Mouse (Mus musculus): ENCODE results near the gene Tmprss3. TPM values are rescaled to one million over a fixed set of nuclear protein-coding genes. Genes with fewer than 3 reads are reported as not detected.

Tmprss3 gene
- polyA plus RNA-seq, 1 experiment from 2014 or later, result not detected

GRCm38 (mm10) chr17:31226931-31227330 lies 28.2 kb upstream of the Tmprss3 start:
- ATAC-seq (replicated peaks; ENCODE audit: extremely low read depth, insufficient read depth, low FRiP score), result no peak
- no peaks in the 10 kb centered on the region for H3K27me3 ChIP-seq (ENCODE audit: control insufficient read depth, insufficient read depth, low read length)
- no peaks in the 10 kb centered on the region for H3K36me3 ChIP-seq (ENCODE audit: control insufficient read depth, insufficient read depth)
- no peak overlapping the region for H3K27ac ChIP-seq (ENCODE audit: low read length)
- no peaks in the 10 kb centered on the region for H3K4me1 ChIP-seq (ENCODE audit: control insufficient read depth, insufficient read depth, low read length)
- no peak overlapping the region for H3K4me2 ChIP-seq (ENCODE audit: low read depth, low read length)
- no peak overlapping the region for H3K4me3 ChIP-seq (ENCODE audit: low read length)
- no peaks in the 10 kb centered on the region for H3K9me3 ChIP-seq (replicated peaks; ENCODE audit: control insufficient read depth, low read length)
- 71% methylated on average over 7 of the region's 7 CpGs for WGBS
- H3K9ac ChIP-seq (ENCODE audit: low read length), result no peak overlapping the region

GRCm38 (mm10) chr17:31226368-31226767 lies 27.6 kb upstream of the Tmprss3 start:
- Histone ChIP-seq H3K9me3 (replicated peaks; ENCODE audit: control insufficient read depth, low read length) (no peaks in the 10 kb centered on the region), H3K27me3 (ENCODE audit: control insufficient read depth, insufficient read depth, low read length) (no peaks in the 10 kb centered on the region), H3K36me3 (ENCODE audit: control insufficient read depth, insufficient read depth) (no peaks in the 10 kb centered on the region), H3K9ac (ENCODE audit: low read length) (no peak overlapping the region), H3K27ac (ENCODE audit: low read length) (no peak overlapping the region), H3K4me1 (ENCODE audit: control insufficient read depth, insufficient read depth, low read length) (peaks cover 2% of the 10 kb centered on the region; the same call in 1 of the 2 replicates), H3K4me3 (ENCODE audit: low read length) (no peak overlapping the region), H3K4me2 (ENCODE audit: low read depth, low read length) (no peak overlapping the region)
- 59% methylated on average over 3 of the region's 3 CpGs for WGBS
- no peak for ATAC-seq (replicated peaks; ENCODE audit: extremely low read depth, insufficient read depth, low FRiP score)

GRCm38 (mm10) chr17:31224591-31224990 lies 25.8 kb upstream of the Tmprss3 start:
- no peak for ATAC-seq (replicated peaks; ENCODE audit: extremely low read depth, insufficient read depth, low FRiP score)
- Histone ChIP-seq H3K9ac (ENCODE audit: low read length) (no peak overlapping the region), H3K4me2 (ENCODE audit: low read depth, low read length) (no peak overlapping the region), H3K9me3 (replicated peaks; ENCODE audit: control insufficient read depth, low read length) (no peaks in the 10 kb centered on the region), H3K36me3 (ENCODE audit: control insufficient read depth, insufficient read depth) (no peaks in the 10 kb centered on the region), H3K4me1 (ENCODE audit: control insufficient read depth, insufficient read depth, low read length) (peaks cover 2% of the 10 kb centered on the region; the same call in 1 of the 2 replicates), H3K27ac (ENCODE audit: low read length) (peak overlapping the region; percentile 18; the same call in 1 of the 2 replicates), H3K27me3 (ENCODE audit: control insufficient read depth, insufficient read depth, low read length) (no peaks in the 10 kb centered on the region), H3K4me3 (ENCODE audit: low read length) (no peak overlapping the region)
- WGBS, result 71% methylated on average over 8 of the region's 8 CpGs

- H3K27me3 ChIP-seq (ENCODE audit: control insufficient read depth, insufficient read depth, low read length), result no peaks in the 10 kb centered on the region
- no peak overlapping the region for H3K4me2 ChIP-seq (ENCODE audit: low read depth, low read length)
- H3K4me1 ChIP-seq (ENCODE audit: control insufficient read depth, insufficient read depth, low read length), result peaks cover 2% of the 10 kb centered on the region; the same call in 1 of the 2 replicates
- no peak overlapping the region for H3K4me3 ChIP-seq (ENCODE audit: low read length)
- H3K36me3 ChIP-seq (ENCODE audit: control insufficient read depth, insufficient read depth), result no peaks in the 10 kb centered on the region
- no peaks in the 10 kb centered on the region for H3K9me3 ChIP-seq (replicated peaks; ENCODE audit: control insufficient read depth, low read length)
- no peak overlapping the region for H3K9ac ChIP-seq (ENCODE audit: low read length)
- 0 out of 2 replicates have a peak overlapping the region, but pooled peaks have one; percentile 46 for H3K27ac ChIP-seq (ENCODE audit: low read length)
- peak; percentile 42; the same call in 1 of the 2 replicates for ATAC-seq (replicated peaks; ENCODE audit: extremely low read depth, insufficient read depth, low FRiP score)
- 47% methylated on average over 7 of the region's 7 CpGs for WGBS
Measured at GRCm38 (mm10) chr17:31223835-31224234, 25.1 kb upstream of the Tmprss3 start.

GRCm38 (mm10) chr17:31222810-31223310 lies 24.1 kb upstream of the Tmprss3 start:
- H3K9me3 ChIP-seq (replicated peaks; ENCODE audit: control insufficient read depth, low read length), result no peaks in the 10 kb centered on the region
- H3K4me3 ChIP-seq (ENCODE audit: low read length), result no peak overlapping the region
- no peak for ATAC-seq (replicated peaks; ENCODE audit: extremely low read depth, insufficient read depth, low FRiP score)
- H3K4me2 ChIP-seq (ENCODE audit: low read depth, low read length), result no peak overlapping the region
- H3K27me3 ChIP-seq (ENCODE audit: control insufficient read depth, insufficient read depth, low read length), result no peaks in the 10 kb centered on the region
- peaks cover 2% of the 10 kb centered on the region; the same call in 1 of the 2 replicates for H3K4me1 ChIP-seq (ENCODE audit: control insufficient read depth, insufficient read depth, low read length)
- H3K9ac ChIP-seq (ENCODE audit: low read length), result no peak overlapping the region
- no peak overlapping the region for H3K27ac ChIP-seq (ENCODE audit: low read length)
- 51% methylated on average over 4 of the region's 4 CpGs for WGBS
- no peaks in the 10 kb centered on the region for H3K36me3 ChIP-seq (ENCODE audit: control insufficient read depth, insufficient read depth)

- no peak for ATAC-seq (replicated peaks; ENCODE audit: extremely low read depth, insufficient read depth, low FRiP score)
- no peak overlapping the region for H3K9ac ChIP-seq (ENCODE audit: low read length)
- H3K36me3 ChIP-seq (ENCODE audit: control insufficient read depth, insufficient read depth), result no peaks in the 10 kb centered on the region
- 48% methylated on average over 5 of the region's 5 CpGs for WGBS
- H3K9me3 ChIP-seq (replicated peaks; ENCODE audit: control insufficient read depth, low read length), result no peaks in the 10 kb centered on the region
- H3K27ac ChIP-seq (ENCODE audit: low read length), result no peak overlapping the region
- no peak overlapping the region for H3K4me2 ChIP-seq (ENCODE audit: low read depth, low read length)
- H3K4me1 ChIP-seq (ENCODE audit: control insufficient read depth, insufficient read depth, low read length), result no peaks in the 10 kb centered on the region
- no peak overlapping the region for H3K4me3 ChIP-seq (ENCODE audit: low read length)
- H3K27me3 ChIP-seq (ENCODE audit: control insufficient read depth, insufficient read depth, low read length), result no peaks in the 10 kb centered on the region
Measured at GRCm38 (mm10) chr17:31216068-31216955, 17.5 kb upstream of the Tmprss3 start.

GRCm38 (mm10) chr17:31211881-31212280 lies 13.1 kb upstream of the Tmprss3 start:
- WGBS, result 87% methylated on average over 6 of the region's 6 CpGs
- Histone ChIP-seq H3K4me1 (ENCODE audit: control insufficient read depth, insufficient read depth, low read length) (peaks cover 7% of the 10 kb centered on the region; the same call in 1 of the 2 replicates), H3K27ac (ENCODE audit: low read length) (no peak overlapping the region), H3K36me3 (ENCODE audit: control insufficient read depth, insufficient read depth) (no peaks in the 10 kb centered on the region), H3K9me3 (replicated peaks; ENCODE audit: control insufficient read depth, low read length) (no peaks in the 10 kb centered on the region), H3K4me2 (ENCODE audit: low read depth, low read length) (no peak overlapping the region), H3K4me3 (ENCODE audit: low read length) (no peak overlapping the region), H3K9ac (ENCODE audit: low read length) (no peak overlapping the region), H3K27me3 (ENCODE audit: control insufficient read depth, insufficient read depth, low read length) (no peaks in the 10 kb centered on the region)
- ATAC-seq (replicated peaks; ENCODE audit: extremely low read depth, insufficient read depth, low FRiP score), result no peak

- Histone ChIP-seq H3K4me3 (ENCODE audit: low read length) (no peak overlapping the region), H3K4me2 (ENCODE audit: low read depth, low read length) (no peak overlapping the region), H3K4me1 (ENCODE audit: control insufficient read depth, insufficient read depth, low read length) (peaks cover 7% of the 10 kb centered on the region; the same call in 1 of the 2 replicates), H3K27me3 (ENCODE audit: control insufficient read depth, insufficient read depth, low read length) (no peaks in the 10 kb centered on the region), H3K9ac (ENCODE audit: low read length) (no peak overlapping the region), H3K27ac (ENCODE audit: low read length) (no peak overlapping the region), H3K36me3 (ENCODE audit: control insufficient read depth, insufficient read depth) (no peaks in the 10 kb centered on the region), H3K9me3 (replicated peaks; ENCODE audit: control insufficient read depth, low read length) (no peaks in the 10 kb centered on the region)
- WGBS, result 62% methylated on average over 7 of the region's 7 CpGs
- no peak for ATAC-seq (replicated peaks; ENCODE audit: extremely low read depth, insufficient read depth, low FRiP score)
Measured at GRCm38 (mm10) chr17:31210299-31210698, 11.5 kb upstream of the Tmprss3 start.

- no peak overlapping the region for H3K4me3 ChIP-seq (ENCODE audit: low read length)
- no peak for ATAC-seq (replicated peaks; ENCODE audit: extremely low read depth, insufficient read depth, low FRiP score)
- no peaks in the 10 kb centered on the region for H3K9me3 ChIP-seq (replicated peaks; ENCODE audit: control insufficient read depth, low read length)
- H3K4me1 ChIP-seq (ENCODE audit: control insufficient read depth, insufficient read depth, low read length), result peaks cover 7% of the 10 kb centered on the region; the same call in 1 of the 2 replicates
- no peaks in the 10 kb centered on the region for H3K27me3 ChIP-seq (ENCODE audit: control insufficient read depth, insufficient read depth, low read length)
- H3K4me2 ChIP-seq (ENCODE audit: low read depth, low read length), result no peak overlapping the region; the same call in 1 of the 2 replicates
- H3K27ac ChIP-seq (ENCODE audit: low read length), result no peak overlapping the region
- WGBS, result 85% methylated on average over 11 of the region's 11 CpGs
- no peaks in the 10 kb centered on the region for H3K36me3 ChIP-seq (ENCODE audit: control insufficient read depth, insufficient read depth)
- H3K9ac ChIP-seq (ENCODE audit: low read length), result no peak overlapping the region
Measured at GRCm38 (mm10) chr17:31209376-31209930, 10.7 kb upstream of the Tmprss3 start.

Data from heart, embryonic 16.5 days (tissue).